Mouse (Mus musculus) kidney, postnatal 25 days (tissue): Measurements from ENCODE around the gene Fam221b.

Experiments
- DNase-seq, 2 experiments: peaks; one replicate each; pipeline ENCODE4 v3.0.0; 2021; ENCODE audit warnings: mixed read lengths in 2 of 2

Gene Fam221b

GRCm38 (mm10) chr4:43668782-43669427, at the start of gene Fam221b, which contains the start of gene Tmem8b:
Gene Fam221b, minus strand, starts transcription at chr4:43669145.
Gene Tmem8b, plus strand, starts transcription at chr4:43668971.
- DNase-seq: peak; percentile 93 to 96

GRCm38 (mm10) chr4:43713652-43714219, 44.8 kb upstream of the Fam221b start:
- peak; percentile 68 to 79 for DNase-seq

GRCm38 (mm10) chr4:43711821-43712220, 42.9 kb upstream of the Fam221b start:
- DNase-seq: peak; percentile 81 to 94

GRCm38 (mm10) chr4:43709869-43710268, 40.9 kb upstream of the Fam221b start, which contains the start of gene Olfr71:
Gene Olfr71, minus strand, starts transcription at chr4:43710255.
- DNase-seq: peak in 1 of 2 experiments; percentile 60

GRCm38 (mm10) chr4:43705991-43706390, 37.0 kb upstream of the Fam221b start:
- peak; percentile 50 to 64 for DNase-seq

GRCm38 (mm10) chr4:43703851-43704250, 34.9 kb upstream of the Fam221b start:
- DNase-seq: peak; percentile 62 to 74

GRCm38 (mm10) chr4:43703439-43703838, 34.5 kb upstream of the Fam221b start:
- no peak for DNase-seq

GRCm38 (mm10) chr4:43700707-43701106, 31.8 kb upstream of the Fam221b start, which contains the start of gene Olfr70:
Gene Olfr70, minus strand, starts transcription at chr4:43700807.
- DNase-seq: no peak

- no peak for DNase-seq
These were observed 27.6 kb upstream of the Fam221b start for GRCm38 (mm10) chr4:43696561-43696960.

- peak; percentile 71 to 81 for DNase-seq
These were observed 26.3 kb upstream of the Fam221b start for GRCm38 (mm10) chr4:43695249-43695671.

GRCm38 (mm10) chr4:43694439-43695248, 25.7 kb upstream of the Fam221b start:
- no peak for DNase-seq

- no peak for DNase-seq
These were observed 24.9 kb upstream of the Fam221b start for GRCm38 (mm10) chr4:43693806-43694241.

- no peak for DNase-seq
These were observed 22.1 kb upstream of the Fam221b start for GRCm38 (mm10) chr4:43691026-43691425.

GRCm38 (mm10) chr4:43690021-43690420, 21.1 kb upstream of the Fam221b start:
- DNase-seq: no peak

- peak in 1 of 2 experiments; percentile 53 for DNase-seq
These were observed 10.6 kb upstream of the Fam221b start for GRCm38 (mm10) chr4:43679416-43680043.

GRCm38 (mm10) chr4:43678541-43678940, 9.6 kb upstream of the Fam221b start:
- no peak for DNase-seq

- DNase-seq: no peak
These were observed 6.7 kb upstream of the Fam221b start for GRCm38 (mm10) chr4:43675608-43676007.

GRCm38 (mm10) chr4:43674974-43675373, 6.0 kb upstream of the Fam221b start:
- DNase-seq: peak in 1 of 2 experiments; percentile 38

- DNase-seq: no peak
These were observed 4.8 kb upstream of the Fam221b start for GRCm38 (mm10) chr4:43673703-43674102.

- DNase-seq: peak; percentile 92 to 98
These were observed 3.1 kb upstream of the Fam221b start for GRCm38 (mm10) chr4:43672070-43672469.

- peak; percentile 76 to 88 for DNase-seq
These were observed 466 bp upstream of the Fam221b start for GRCm38 (mm10) chr4:43669428-43669794.

GRCm38 (mm10) chr4:43666412-43666811, 2.5 kb downstream of the Fam221b start:
- peak in 1 of 2 experiments; percentile 28 for DNase-seq

- no peak for DNase-seq
These were observed 11.8 kb downstream of the Fam221b start for GRCm38 (mm10) chr4:43657146-43657545.
